Mouse (Mus musculus) neural tube, embryonic 12.5 days (tissue): ENCODE measurements around the gene Pgbd5. TPM values are rescaled to one million over a fixed set of nuclear protein-coding genes. Genes with fewer than 3 reads are reported as not detected.

Experiments
- ATAC-seq: fragments of 200-750 bp; cut with Nextera tagmentation; 2 replicates; pipeline ENCODE4 v1.8.0; 2017; ENCODE audit warnings: low read depth, mild to moderate bottlenecking, moderate TSS enrichment, moderate library complexity; ENCODE audit not compliant: low FRiP score
- H3K27ac ChIP-seq: fragments of 300-500 bp; sonication (generic); 2 replicates; pipeline ENCODE4 v1.5.1; 2016
- H3K27me3 ChIP-seq: fragments of 300-500 bp; sonication (generic); replicated peaks from 2 replicates; pipeline ENCODE4 v1.6.1; 2016; ENCODE audit warnings: mild to moderate bottlenecking
- H3K36me3 ChIP-seq: fragments of 300-500 bp; sonication (generic); 2 replicates; pipeline ENCODE4 v1.6.1; 2016; ENCODE audit warnings: mild to moderate bottlenecking
- H3K4me1 ChIP-seq: fragments of 300-500 bp; sonication (generic); 2 replicates; pipeline ENCODE4 v1.6.1; 2016
- H3K4me2 ChIP-seq: fragments of 300-500 bp; sonication (generic); replicated peaks from 2 replicates; pipeline ENCODE4 v1.6.1; 2016; ENCODE audit warnings: mild to moderate bottlenecking
- H3K4me3 ChIP-seq: fragments of 300-500 bp; sonication (generic); 2 replicates; pipeline ENCODE4 v1.5.1; 2016
- H3K9ac ChIP-seq: fragments of 300-500 bp; sonication (generic); 2 replicates; pipeline ENCODE4 v1.6.1; 2016; ENCODE audit warnings: mild to moderate bottlenecking
- H3K9me3 ChIP-seq: fragments of 300-500 bp; sonication (generic); 2 replicates; pipeline ENCODE4 v1.6.1; 2016; ENCODE audit warnings: mild to moderate bottlenecking
- WGBS: fragments of 180-500 bp; shearing (Covaris S2); methylation state at CpG from one replicate; pipeline ENCODE4 v1.1.7; 2016; 5-methylcytosine and 5-hydroxymethylcytosine counted together
- polyA plus RNA-seq: library from polyadenylated mRNA; unstranded; fragments of >200 nt; fragmentation: Nextera tagmentation; extraction: Ambion mirVana; gene quantifications from 2 replicates; pipeline ENCODE4 v1.2.1, GENCODE M21; 2016

Pgbd5 gene
- polyA plus RNA-seq, 1 experiment from 2014 or later: 8.5 TPM

GRCm38 (mm10) chr8:124379289-124379688 is 60.2 kb downstream of the Pgbd5 start:
- H3K9me3 ChIP-seq: no peaks in the 10 kb centered on the region

GRCm38 (mm10) chr8:124376406-124376805 is 63.1 kb downstream of the Pgbd5 start:
- no peaks in the 10 kb centered on the region for H3K9me3 ChIP-seq
- H3K36me3 ChIP-seq: peaks cover 5% of the 10 kb centered on the region; the same call in 1 of the 2 replicates
- no peak overlapping the region for H3K4me3 ChIP-seq
- H3K27ac ChIP-seq: no peak overlapping the region
- no peak for ATAC-seq
- H3K4me1 ChIP-seq: no peaks in the 10 kb centered on the region
- no peak overlapping the region for H3K9ac ChIP-seq
- no peaks in the 10 kb centered on the region for H3K27me3 ChIP-seq
- 93% methylated on average over 12 of the region's 12 CpGs for WGBS
- no peak overlapping the region for H3K4me2 ChIP-seq

More at GRCm38 (mm10) chr8:124379289-124379688, 60.2 kb downstream of the Pgbd5 start:
- no peak overlapping the region for H3K4me3 ChIP-seq
- H3K4me2 ChIP-seq: no peak overlapping the region
- H3K9ac ChIP-seq: no peak overlapping the region
- WGBS: 65% methylated on average over 6 of the region's 6 CpGs
- H3K27ac ChIP-seq: no peak overlapping the region
- peaks cover 9% of the 10 kb centered on the region; the same call in 1 of the 2 replicates for H3K36me3 ChIP-seq
- H3K4me1 ChIP-seq: no peaks in the 10 kb centered on the region
- no peak for ATAC-seq
- H3K27me3 ChIP-seq: no peaks in the 10 kb centered on the region

GRCm38 (mm10) chr8:124375727-124376126 is 63.7 kb downstream of the Pgbd5 start:
- Histone ChIP-seq H3K27ac (no peak overlapping the region), H3K9ac (no peak overlapping the region), H3K4me3 (no peak overlapping the region), H3K27me3 (no peaks in the 10 kb centered on the region), H3K4me2 (no peak overlapping the region), H3K36me3 (peaks cover 5% of the 10 kb centered on the region; the same call in 1 of the 2 replicates), H3K4me1 (no peaks in the 10 kb centered on the region), H3K9me3 (no peaks in the 10 kb centered on the region)
- no peak for ATAC-seq
- WGBS: 82% methylated on average over 9 of the region's 9 CpGs

- Histone ChIP-seq H3K36me3 (peaks cover 5% of the 10 kb centered on the region; the same call in 1 of the 2 replicates), H3K4me1 (no peaks in the 10 kb centered on the region), H3K27ac (no peak overlapping the region), H3K9me3 (no peaks in the 10 kb centered on the region), H3K27me3 (no peaks in the 10 kb centered on the region), H3K4me3 (no peak overlapping the region), H3K9ac (no peak overlapping the region), H3K4me2 (no peak overlapping the region)
- 76% methylated on average over 6 of the region's 6 CpGs for WGBS
- no peak for ATAC-seq
These were observed 64.3 kb downstream of the Pgbd5 start for GRCm38 (mm10) chr8:124375168-124375567.

- Histone ChIP-seq H3K4me1 (no peaks in the 10 kb centered on the region), H3K9me3 (no peaks in the 10 kb centered on the region), H3K36me3 (peaks cover 5% of the 10 kb centered on the region; the same call in 1 of the 2 replicates), H3K4me3 (no peak overlapping the region), H3K27me3 (no peaks in the 10 kb centered on the region), H3K9ac (no peak overlapping the region), H3K4me2 (no peak overlapping the region), H3K27ac (no peak overlapping the region)
- 91% methylated on average over 5 of the region's 5 CpGs for WGBS
- ATAC-seq: no peak
These were observed 65.7 kb downstream of the Pgbd5 start for GRCm38 (mm10) chr8:124373753-124374152.

- 92% methylated on average over 23 of the region's 23 CpGs for WGBS
- H3K4me3 ChIP-seq: no peak overlapping the region
- H3K36me3 ChIP-seq: peaks cover 3% of the 10 kb centered on the region; the same call in 1 of the 2 replicates
- no peak overlapping the region for H3K4me2 ChIP-seq
- no peak overlapping the region for H3K27ac ChIP-seq
- no peak overlapping the region for H3K9ac ChIP-seq
- no peaks in the 10 kb centered on the region for H3K9me3 ChIP-seq
- no peaks in the 10 kb centered on the region for H3K4me1 ChIP-seq
- no peaks in the 10 kb centered on the region for H3K27me3 ChIP-seq
- ATAC-seq: no peak
These were observed 67.9 kb downstream of the Pgbd5 start for GRCm38 (mm10) chr8:124371410-124372123.

- H3K4me2 ChIP-seq: no peak overlapping the region
- WGBS: 76% methylated on average over 17 of the region's 17 CpGs
- H3K9me3 ChIP-seq: no peaks in the 10 kb centered on the region
- H3K27ac ChIP-seq: no peak overlapping the region
- H3K9ac ChIP-seq: no peak overlapping the region
- H3K4me3 ChIP-seq: no peak overlapping the region
- no peaks in the 10 kb centered on the region for H3K27me3 ChIP-seq
- H3K36me3 ChIP-seq: peaks cover 3% of the 10 kb centered on the region; the same call in 1 of the 2 replicates
- H3K4me1 ChIP-seq: no peaks in the 10 kb centered on the region
- ATAC-seq: 0 out of 2 replicates have a peak, but pooled peaks have one; percentile 29
These were observed 68.9 kb downstream of the Pgbd5 start for GRCm38 (mm10) chr8:124370422-124371183.

GRCm38 (mm10) chr8:124368213-124368612 is 71.2 kb downstream of the Pgbd5 start:
- Histone ChIP-seq H3K9me3 (no peaks in the 10 kb centered on the region), H3K4me1 (no peaks in the 10 kb centered on the region), H3K27ac (no peak overlapping the region), H3K9ac (no peak overlapping the region), H3K4me3 (no peak overlapping the region), H3K27me3 (no peaks in the 10 kb centered on the region), H3K36me3 (peaks cover 3% of the 10 kb centered on the region; the same call in 1 of the 2 replicates), H3K4me2 (no peak overlapping the region)
- ATAC-seq: no peak
- WGBS: 25% methylated on average over 8 of the region's 8 CpGs

GRCm38 (mm10) chr8:124363337-124363736 is 76.1 kb downstream of the Pgbd5 start:
- Histone ChIP-seq H3K4me1 (no peaks in the 10 kb centered on the region), H3K36me3 (no peaks in the 10 kb centered on the region; the same call in 1 of the 2 replicates), H3K27me3 (no peaks in the 10 kb centered on the region), H3K27ac (no peak overlapping the region), H3K4me2 (no peak overlapping the region), H3K9me3 (peaks cover 7% of the 10 kb centered on the region), H3K4me3 (no peak overlapping the region), H3K9ac (no peak overlapping the region)
- no peak for ATAC-seq
- 94% methylated on average over 15 of the region's 15 CpGs for WGBS

- no peak overlapping the region for H3K9ac ChIP-seq
- H3K4me3 ChIP-seq: no peak overlapping the region
- peaks cover 7% of the 10 kb centered on the region for H3K9me3 ChIP-seq
- WGBS: 76% methylated on average over 7 of the region's 7 CpGs
- H3K4me1 ChIP-seq: no peaks in the 10 kb centered on the region
- H3K27me3 ChIP-seq: no peaks in the 10 kb centered on the region
- ATAC-seq: no peak
- no peak overlapping the region for H3K27ac ChIP-seq
- no peak overlapping the region for H3K4me2 ChIP-seq
- no peaks in the 10 kb centered on the region; the same call in 1 of the 2 replicates for H3K36me3 ChIP-seq
These were observed 76.9 kb downstream of the Pgbd5 start for GRCm38 (mm10) chr8:124362589-124362988.

- Histone ChIP-seq H3K4me1 (no peaks in the 10 kb centered on the region), H3K36me3 (no peaks in the 10 kb centered on the region; the same call in 1 of the 2 replicates), H3K9ac (no peak overlapping the region), H3K27me3 (no peaks in the 10 kb centered on the region), H3K27ac (no peak overlapping the region), H3K9me3 (peaks cover 7% of the 10 kb centered on the region), H3K4me2 (no peak overlapping the region), H3K4me3 (no peak overlapping the region)
- ATAC-seq: no peak
- WGBS: 82% methylated on average over 11 of the region's 11 CpGs
These were observed 77.6 kb downstream of the Pgbd5 start for GRCm38 (mm10) chr8:124361773-124362427.

GRCm38 (mm10) chr8:124360911-124361310 is 78.5 kb downstream of the Pgbd5 start:
- Histone ChIP-seq H3K36me3 (no peaks in the 10 kb centered on the region), H3K4me2 (no peak overlapping the region), H3K9me3 (peaks cover 7% of the 10 kb centered on the region), H3K9ac (no peak overlapping the region), H3K27me3 (no peaks in the 10 kb centered on the region), H3K4me3 (no peak overlapping the region), H3K4me1 (no peaks in the 10 kb centered on the region), H3K27ac (no peak overlapping the region)
- WGBS: 78% methylated on average over 3 of the region's 3 CpGs
- no peak for ATAC-seq
